Comparison of ENCODE assay signal across 8 mouse cellular contexts in genomic region chr3:17786721-17787442, GRCm38 (mm10).
DNase-seq lines count a peak whose midpoint lies in the region; ATAC-seq and TF ChIP-seq lines count a peak whose summit lies in the region.

No protein-coding gene starts in this region.

- H3K27ac ChIP-seq in kidney, embryonic 16.5 days (ENCODE audit: low read length): no peak overlapping the region
- H3K27ac ChIP-seq in cerebellum, adult 2 months (ENCODE audit: insufficient read depth, low read length): peak overlapping the region; percentile 64; the same call in 1 of the 2 replicates
- H3K27ac ChIP-seq in hindbrain, embryonic 11.5 days (ENCODE audit: low read depth, low read length): peak overlapping the region; percentile 100
- H3K27ac ChIP-seq in midbrain, embryonic 12.5 days (replicated peaks): peak overlapping the region; percentile 100

- intact Hi-C loops in gastrocnemius, postnatal 14 days (cut with DNase I; ENCODE audit: low total_unique reads): no loop called here

- no peak for DNase-seq in kidney, postnatal 36 days
- peak in 1 of 2 experiments; percentile 51 for DNase-seq in cerebellum, adult 2 months
- peak; percentile 78 for DNase-seq in hindbrain, embryonic 11.5 days (ENCODE audit: low spot score)
- DNase-seq in urinary bladder, postnatal 25 days (ENCODE audit: low spot score): no peak
- no peak for DNase-seq in gastrocnemius, postnatal 14 days
- no peak for DNase-seq in urinary bladder, postnatal 10 days (ENCODE audit: low spot score)

- ATAC-seq in kidney, embryonic 16.5 days (ENCODE audit: low FRiP score, low TSS enrichment): peak; percentile 84
- peak; percentile 72 for ATAC-seq in hindbrain, embryonic 11.5 days (ENCODE audit: low FRiP score)
- peak; percentile 73 for ATAC-seq in midbrain, embryonic 12.5 days (ENCODE audit: low FRiP score, low read depth)

- peaks cover 12% of the 10 kb centered on the region for H3K4me1 ChIP-seq in kidney, embryonic 16.5 days (ENCODE audit: insufficient read depth, low read length)
- no peaks in the 10 kb centered on the region for H3K4me1 ChIP-seq in cerebellum, adult 2 months (ENCODE audit: control insufficient read depth, insufficient read depth, low read length)
- H3K4me1 ChIP-seq in hindbrain, embryonic 11.5 days (replicated peaks; ENCODE audit: control insufficient read depth, insufficient read depth, low read length): peaks cover 3% of the 10 kb centered on the region; the same call in 1 of the 2 replicates
- H3K4me1 ChIP-seq in midbrain, embryonic 12.5 days: peaks cover 26% of the 10 kb centered on the region

- peaks cover 73% of the 10 kb centered on the region for H3K27me3 ChIP-seq in kidney, embryonic 16.5 days (ENCODE audit: insufficient read depth, low read length)
- no peaks in the 10 kb centered on the region for H3K27me3 ChIP-seq in cerebellum, adult 2 months (ENCODE audit: control insufficient read depth, insufficient read depth, low read length)
- no peaks in the 10 kb centered on the region for H3K27me3 ChIP-seq in hindbrain, embryonic 11.5 days (ENCODE audit: control insufficient read depth, insufficient read depth, low read length)
- H3K27me3 ChIP-seq in midbrain, embryonic 12.5 days: no peaks in the 10 kb centered on the region

- no peak for TF ChIP-seq CTCF in cerebellum, adult 2 months (IDR thresholded peaks at IDR 0.05; ENCODE audit: borderline replicate concordance, insufficient read depth, low read depth, low read length)

- H3K4me3 ChIP-seq in kidney, embryonic 16.5 days (ENCODE audit: low read length): peak overlapping the region; percentile 45
- H3K4me3 ChIP-seq in cerebellum, adult 2 months (replicated peaks; ENCODE audit: insufficient read depth, low read depth, low read length): peak overlapping the region; percentile 49
- peak overlapping the region; percentile 67 for H3K4me3 ChIP-seq in hindbrain, embryonic 11.5 days (ENCODE audit: low read depth, low read length)
- H3K4me3 ChIP-seq in midbrain, embryonic 12.5 days: peak overlapping the region; percentile 81

- H3K9ac ChIP-seq in kidney, embryonic 16.5 days (replicated peaks; ENCODE audit: low read length): no peak overlapping the region
- H3K9ac ChIP-seq in hindbrain, embryonic 11.5 days (ENCODE audit: low read depth, low read length): peak overlapping the region; percentile 99
- H3K9ac ChIP-seq in midbrain, embryonic 12.5 days (replicated peaks): peak overlapping the region; percentile 98

- no peak for TF ChIP-seq POLR2A in cerebellum, adult 2 months (IDR thresholded peaks at IDR 0.05; ENCODE audit: borderline replicate concordance, insufficient read depth, low read length)

- peak overlapping the region; percentile 61 for H3K4me2 ChIP-seq in kidney, embryonic 16.5 days (replicated peaks; ENCODE audit: low read depth, low read length)
- H3K4me2 ChIP-seq in hindbrain, embryonic 11.5 days (replicated peaks; ENCODE audit: low read depth, low read length): peak overlapping the region; percentile 98
- H3K4me2 ChIP-seq in midbrain, embryonic 12.5 days (replicated peaks): peak overlapping the region; percentile 88

- H3K36me3 ChIP-seq in kidney, embryonic 16.5 days (ENCODE audit: insufficient read depth, low read length): no peaks in the 10 kb centered on the region
- no peaks in the 10 kb centered on the region for H3K36me3 ChIP-seq in hindbrain, embryonic 11.5 days (ENCODE audit: control insufficient read depth, insufficient read depth, low read length)
- H3K36me3 ChIP-seq in midbrain, embryonic 12.5 days: no peaks in the 10 kb centered on the region

- 2% methylated on average over 35 of the region's 35 CpGs for WGBS in kidney, embryonic 16.5 days
- 33% methylated on average over 35 of the region's 35 CpGs for WGBS in cerebellum, adult 2 months
- under 1% methylated on average over 33 of the region's 35 CpGs for WGBS in hindbrain, embryonic 11.5 days
- under 1% methylated on average over 33 of the region's 35 CpGs for WGBS in midbrain, embryonic 12.5 days

- H3K9me3 ChIP-seq in kidney, embryonic 16.5 days (ENCODE audit: low read length): peaks cover 3% of the 10 kb centered on the region; the same call in 1 of the 2 replicates
- H3K9me3 ChIP-seq in hindbrain, embryonic 11.5 days (ENCODE audit: control insufficient read depth, low read length): no peaks in the 10 kb centered on the region
- H3K9me3 ChIP-seq in midbrain, embryonic 12.5 days: no peaks in the 10 kb centered on the region
